Mouse (Mus musculus): ENCODE measurements at regions not wholly inside any gene's neighbourhood (a gene's known extent, or its start where the extent isn't known, plus 50 kb on each side); places are given as distances from the start of the nearest gene placed in this dataset. TPM values are rescaled to one million over a fixed set of nuclear protein-coding genes. Genes with fewer than 3 reads are reported as not detected.

DNA sequence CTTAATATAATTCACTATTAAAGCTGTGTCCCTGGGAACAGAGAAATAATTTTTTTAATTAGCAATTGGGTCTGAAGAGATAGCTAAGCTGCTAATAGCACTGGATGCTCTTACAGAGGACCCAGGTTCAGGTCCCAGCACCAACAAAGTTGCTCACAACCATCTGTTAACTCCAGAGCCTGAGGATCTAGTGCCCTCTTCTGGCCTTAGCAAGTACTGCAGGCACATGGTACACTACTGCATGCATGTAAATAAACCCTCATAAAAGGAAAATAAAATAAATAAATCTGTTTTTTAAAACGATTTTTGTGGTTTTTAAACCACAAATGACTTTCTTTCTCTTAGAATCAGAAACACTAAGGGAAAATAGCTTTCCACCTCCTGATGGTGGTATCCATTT lies 97.4 kb upstream of the Mc3r start:
- no peak for DNase-seq (ENCODE audit: low spot score)
- Histone ChIP-seq H3K36me3 (replicated peaks) (no peaks in the 10 kb centered on the region), H3K4me3 (no peak overlapping the region), H3K27ac (replicated peaks) (no peak overlapping the region), H3K4me1 (no peaks in the 10 kb centered on the region), H3K9me3 (peaks cover 7% of the 10 kb centered on the region; the same call in 1 of the 2 replicates), H3K27me3 (replicated peaks; ENCODE audit: low read depth, poor library complexity, severe bottlenecking) (no peaks in the 10 kb centered on the region)
- WGBS: 70% methylated on average over 1 of the region's 1 CpGs

- H3K4me3 ChIP-seq: no peak overlapping the region
- no peaks in the 10 kb centered on the region for H3K9me3 ChIP-seq
- 94% methylated on average over 16 of the region's 16 CpGs for WGBS
- H3K27me3 ChIP-seq (replicated peaks; ENCODE audit: low read depth, poor library complexity, severe bottlenecking): no peaks in the 10 kb centered on the region
- no peaks in the 10 kb centered on the region for H3K36me3 ChIP-seq (replicated peaks)
- no peak overlapping the region for H3K27ac ChIP-seq (replicated peaks)
- DNase-seq (ENCODE audit: low spot score): no peak
- H3K4me1 ChIP-seq: no peaks in the 10 kb centered on the region
Measured at GRCm38 (mm10) chr2:172159909-172160308, 88.4 kb upstream of the Mc3r start.

GRCm38 (mm10) chr2:172177371-172177770 lies 70.9 kb upstream of the Mc3r start:
- Histone ChIP-seq H3K36me3 (replicated peaks) (no peaks in the 10 kb centered on the region), H3K4me3 (no peak overlapping the region), H3K4me1 (no peaks in the 10 kb centered on the region), H3K27me3 (replicated peaks; ENCODE audit: low read depth, poor library complexity, severe bottlenecking) (no peaks in the 10 kb centered on the region), H3K27ac (replicated peaks) (no peak overlapping the region), H3K9me3 (no peaks in the 10 kb centered on the region)
- WGBS: 86% methylated on average over 10 of the region's 10 CpGs
- DNase-seq (ENCODE audit: low spot score): no peak

DNA sequence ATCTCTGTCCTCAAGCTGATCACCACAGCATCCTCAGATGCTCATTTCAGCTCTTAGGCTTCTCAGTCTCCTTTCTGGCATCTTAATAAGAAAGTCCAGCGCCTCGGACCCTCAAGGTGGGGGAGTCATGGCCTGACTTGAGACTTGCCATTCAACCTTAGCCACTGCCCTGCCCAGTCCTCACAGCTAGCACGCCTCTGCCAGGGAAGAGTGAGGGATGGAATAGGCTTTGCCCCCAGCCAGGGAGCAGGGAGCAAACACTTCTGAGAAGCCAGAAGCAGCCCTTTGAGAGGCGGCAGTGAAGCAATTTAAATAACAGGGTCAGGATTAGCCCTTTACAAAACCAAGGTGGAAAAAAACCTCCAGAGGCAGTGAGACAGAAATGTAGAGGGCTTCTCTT lies 69.0 kb upstream of the Mc3r start:
- DNase-seq (ENCODE audit: low spot score): no peak
- Histone ChIP-seq H3K4me3 (no peak overlapping the region), H3K36me3 (replicated peaks) (no peaks in the 10 kb centered on the region), H3K9me3 (no peaks in the 10 kb centered on the region), H3K27ac (replicated peaks) (no peak overlapping the region), H3K4me1 (no peaks in the 10 kb centered on the region), H3K27me3 (replicated peaks; ENCODE audit: low read depth, poor library complexity, severe bottlenecking) (no peaks in the 10 kb centered on the region)
- WGBS: 48% methylated on average over 4 of the region's 4 CpGs

DNA sequence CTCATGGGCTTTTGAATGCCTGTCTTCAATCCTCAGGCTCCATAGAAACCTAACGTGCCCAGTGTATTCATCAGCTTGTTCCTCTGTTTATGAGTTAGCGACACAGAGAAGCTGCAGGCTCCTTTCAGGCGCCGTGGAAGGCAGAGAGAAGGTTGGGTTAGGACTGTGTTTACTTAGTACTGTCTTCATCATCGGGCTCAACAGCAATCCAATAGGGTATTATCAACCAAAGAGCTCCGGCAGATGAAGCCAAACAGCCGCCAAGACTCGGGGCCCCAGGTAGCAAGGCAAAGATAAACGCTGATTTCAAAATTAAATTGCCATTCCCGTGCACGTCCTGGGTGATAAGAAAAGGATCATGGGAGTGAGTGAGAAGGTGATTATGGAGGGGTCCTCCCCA lies 50.5 kb upstream of the Mc3r start:
- no peaks in the 10 kb centered on the region for H3K4me1 ChIP-seq
- 90% methylated on average over 11 of the region's 11 CpGs for WGBS
- no peak for DNase-seq (ENCODE audit: low spot score)

More for the DNA sequence above, 50.5 kb upstream of the Mc3r start:
- no peaks in the 10 kb centered on the region for H3K36me3 ChIP-seq (replicated peaks)
- H3K9me3 ChIP-seq: no peaks in the 10 kb centered on the region
- no peak overlapping the region for H3K4me3 ChIP-seq
- H3K27me3 ChIP-seq (replicated peaks; ENCODE audit: low read depth, poor library complexity, severe bottlenecking): no peaks in the 10 kb centered on the region
- H3K27ac ChIP-seq (replicated peaks): no peak overlapping the region

Small RNA genes in the stretch of these regions (microRNA-seq; reads per million reads assigned to microRNA genes)
- not detected for gene Gm44301
